Mouse (Mus musculus) lung, postnatal 0 days (tissue): ENCODE data around the gene Tsga13.

ENCODE experiments used
- CTCF ChIP-seq: IDR thresholded peaks from 2 replicates; pipeline ENCODE4 v1.5.1; 2016; ENCODE audit warnings: antibody characterized with exemption, mild to moderate bottlenecking
- EP300 ChIP-seq: IDR thresholded peaks from 2 replicates; pipeline ENCODE4 v1.6.1; 2016; ENCODE audit warnings: antibody characterized with exemption, mild to moderate bottlenecking, control low read depth

- TF ChIP-seq EP300 (no peak), CTCF (no peak)
Observed at GRCm38 (mm10) chr6:30865031-30865678, 50.2 kb downstream of the Tsga13 start.
